Mouse (Mus musculus) heart, postnatal 0 days (tissue): ENCODE measurements at regions not wholly inside any gene's neighbourhood (a gene's known extent, or its start where the extent isn't known, plus 50 kb on each side); places are given as distances from the start of the nearest gene placed in this dataset.

Source experiments
- CTCF ChIP-seq: IDR thresholded peaks from 2 replicates; pipeline ENCODE4 v1.5.1; 2016; ENCODE audit warnings: antibody characterized with exemption, control low read depth, low read depth
- EP300 ChIP-seq: IDR thresholded peaks from 2 replicates; pipeline ENCODE4 v1.6.1; 2016; ENCODE audit warnings: antibody characterized with exemption, low read depth

DNA sequence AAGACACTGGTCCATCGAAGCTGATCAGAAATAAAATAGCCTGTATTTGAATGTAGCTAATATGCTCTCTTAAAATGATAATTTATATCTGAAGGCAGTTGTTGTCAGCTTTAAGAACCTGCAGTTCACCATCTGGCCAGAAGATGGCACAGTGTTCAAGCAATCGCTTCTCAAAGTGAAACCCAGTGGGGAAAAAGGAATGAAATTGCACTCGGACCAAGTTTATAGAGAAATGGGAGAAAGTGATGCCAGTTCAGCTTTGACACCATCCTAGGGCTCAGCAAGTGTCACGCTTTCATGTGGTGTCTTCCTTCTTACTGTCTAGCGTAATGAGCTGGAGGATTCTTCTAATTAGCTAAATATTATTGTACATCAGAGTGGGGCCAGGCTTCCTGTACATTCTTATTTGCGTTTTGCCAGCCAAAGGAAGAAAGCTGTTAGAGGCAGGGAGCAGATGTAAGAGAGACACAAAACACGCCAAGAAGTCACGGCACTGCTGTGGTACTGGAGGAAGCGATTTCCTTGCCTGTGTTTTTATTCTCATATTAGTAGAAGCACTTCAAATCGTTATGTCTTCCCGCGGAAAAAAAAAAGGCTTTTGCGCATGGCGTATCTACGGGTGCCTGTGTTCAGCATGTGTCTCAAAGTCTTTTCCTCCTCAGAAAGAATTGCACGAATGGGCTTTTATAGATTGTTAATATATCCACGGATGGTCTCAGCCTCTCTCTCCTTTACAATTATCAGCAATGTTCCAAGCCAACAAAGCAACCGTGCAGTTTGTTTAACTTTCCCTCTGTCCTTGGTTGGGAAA, 237.1 kb downstream of the Gm765 start:
- TF ChIP-seq CTCF: peak; percentile 89
- TF ChIP-seq EP300: no peak
